Mouse (Mus musculus) embryo, embryonic 9.5 days (tissue): ENCODE results near the gene Lamp1.

Experiments used
- DNase-seq: peaks from one replicate; pipeline ENCODE4 v3.0.0-alpha.2; 2017; ENCODE audit errors: extremely low spot score

Gene Lamp1

GRCm38 (mm10) chr8:13200301-13201012 is 41.5 kb downstream of the Lamp1 start, which contains the start of gene Grtp1:
Gene Grtp1 (minus strand): TSS chr8:13200620.
- DNase-seq = peak; percentile 78

- no peak for DNase-seq
These were observed 42.0 kb downstream of the Lamp1 start for GRCm38 (mm10) chr8:13201013-13201334.

GRCm38 (mm10) chr8:13202041-13202440 is 43.1 kb downstream of the Lamp1 start:
- DNase-seq = no peak

- DNase-seq = no peak
These were observed 43.8 kb downstream of the Lamp1 start for GRCm38 (mm10) chr8:13202806-13203205.

- DNase-seq = no peak
These were observed 44.5 kb downstream of the Lamp1 start for GRCm38 (mm10) chr8:13203472-13203871.

GRCm38 (mm10) chr8:13204371-13205140 is 45.6 kb downstream of the Lamp1 start:
- DNase-seq = no peak

GRCm38 (mm10) chr8:13205311-13205710 is 46.4 kb downstream of the Lamp1 start:
- no peak for DNase-seq

- DNase-seq = no peak
These were observed 47.3 kb downstream of the Lamp1 start for GRCm38 (mm10) chr8:13206290-13206689.

GRCm38 (mm10) chr8:13208627-13209355 is 49.8 kb downstream of the Lamp1 start:
- DNase-seq = no peak

GRCm38 (mm10) chr8:13209770-13210169 is 50.8 kb downstream of the Lamp1 start:
- no peak for DNase-seq

- peak; percentile 83 for DNase-seq
These were observed 54.7 kb downstream of the Lamp1 start for GRCm38 (mm10) chr8:13213479-13214268.

GRCm38 (mm10) chr8:13216386-13216785 is 57.4 kb downstream of the Lamp1 start:
- no peak for DNase-seq

- DNase-seq = no peak
These were observed 58.1 kb downstream of the Lamp1 start for GRCm38 (mm10) chr8:13217093-13217492.

- DNase-seq = no peak
These were observed 59.0 kb downstream of the Lamp1 start for GRCm38 (mm10) chr8:13217986-13218385.

GRCm38 (mm10) chr8:13218441-13218840 is 59.5 kb downstream of the Lamp1 start:
- no peak for DNase-seq

GRCm38 (mm10) chr8:13224426-13224825 is 65.5 kb downstream of the Lamp1 start:
- no peak for DNase-seq
